In the genomic region with DNA sequence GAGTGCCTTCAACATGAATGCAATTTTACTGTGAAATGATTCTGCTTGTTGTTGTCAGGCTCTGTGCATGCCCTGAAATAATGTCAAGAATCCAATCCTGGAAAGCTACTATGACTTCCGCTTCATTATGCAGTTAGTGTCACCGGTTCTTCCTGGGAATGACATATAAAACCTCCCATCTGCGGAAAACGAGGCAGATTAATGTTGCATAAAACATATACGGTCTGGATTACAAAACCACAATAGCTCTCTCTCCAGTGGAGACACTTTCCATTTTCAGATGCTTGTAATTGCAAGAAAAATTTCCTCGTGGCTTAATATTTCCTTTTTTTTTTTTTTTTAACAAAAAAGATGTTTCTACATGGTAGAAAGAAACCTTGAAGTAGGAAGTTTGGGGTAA, we compare ENCODE assay signal across 32 mouse cellular contexts.
A peak's percentile ranks its signal among the peaks of the same experiment; 100 is the strongest.
DNase-seq lines count a peak whose midpoint lies in the region; ATAC-seq and TF ChIP-seq lines count a peak whose summit lies in the region.
"Had no signal": no experiment of that assay in that cellular context is flagged by ENCODE, and none has a peak within 500 bp of the region (broad histone marks: within the 10 kb centered on the region; RNA-seq: fewer than 3 reads in every experiment).

No protein-coding gene starts in this region.

- no peak overlapping the region for H3K27ac ChIP-seq in hindbrain, embryonic 11.5 days (ENCODE audit: low read depth, low read length)
- no peak overlapping the region for H3K27ac ChIP-seq in hindbrain, embryonic 10.5 days
- H3K27ac ChIP-seq in kidney, embryonic 16.5 days (ENCODE audit: low read length), result no peak overlapping the region
- H3K27ac ChIP-seq: embryonic facial prominence, embryonic 10.5 days; embryonic facial prominence, embryonic 15.5 days; forebrain, embryonic 12.5 days; heart, embryonic 13.5 days; intestine, embryonic 15.5 days; liver, embryonic 14.5 days; macrophage; neural tube, embryonic 12.5 days; stomach, embryonic 15.5 days had no signal

- no peak overlapping the region for H3K4me3 ChIP-seq in hindbrain, embryonic 11.5 days (ENCODE audit: low read depth, low read length)
- H3K4me3 ChIP-seq in hindbrain, embryonic 10.5 days, result no peak overlapping the region
- H3K4me3 ChIP-seq in kidney, embryonic 16.5 days (ENCODE audit: low read length), result no peak overlapping the region
- H3K4me3 ChIP-seq: embryonic facial prominence, embryonic 10.5 days; embryonic facial prominence, embryonic 15.5 days; forebrain, embryonic 12.5 days; heart, embryonic 13.5 days; intestine, embryonic 15.5 days; neural tube, embryonic 12.5 days; stomach, embryonic 15.5 days had no signal

- H3K27me3 ChIP-seq in hindbrain, embryonic 11.5 days (ENCODE audit: control insufficient read depth, insufficient read depth, low read length), result no peaks in the 10 kb centered on the region
- no peaks in the 10 kb centered on the region for H3K27me3 ChIP-seq in hindbrain, embryonic 10.5 days (ENCODE audit: insufficient read depth, poor library complexity, severe bottlenecking)
- no peaks in the 10 kb centered on the region for H3K27me3 ChIP-seq in kidney, embryonic 16.5 days (ENCODE audit: insufficient read depth, low read length)
- H3K27me3 ChIP-seq: CH12.LX; embryonic facial prominence, embryonic 15.5 days; forebrain, embryonic 12.5 days; heart, embryonic 13.5 days; intestine, embryonic 15.5 days; neural tube, embryonic 12.5 days; stomach, embryonic 15.5 days had no signal

- WGBS in hindbrain, embryonic 11.5 days, result 78% methylated on average over 6 of the region's 6 CpGs
- WGBS in hindbrain, embryonic 10.5 days, result 82% methylated on average over 6 of the region's 6 CpGs
- 28% methylated on average over 6 of the region's 6 CpGs for WGBS in kidney, embryonic 16.5 days

- no peak overlapping the region for H3K9ac ChIP-seq in hindbrain, embryonic 11.5 days (ENCODE audit: low read depth, low read length)
- H3K9ac ChIP-seq in kidney, embryonic 16.5 days (replicated peaks; ENCODE audit: low read length), result no peak overlapping the region
- H3K9ac ChIP-seq: embryonic facial prominence, embryonic 15.5 days; forebrain, embryonic 12.5 days; forebrain, postnatal 0 days; heart, embryonic 13.5 days; intestine, embryonic 15.5 days; liver, embryonic 14.5 days; neural tube, embryonic 12.5 days; stomach, embryonic 15.5 days had no signal

- 0 out of 2 replicates have a peak, but pooled peaks have one; percentile 8 for ATAC-seq in hindbrain, embryonic 11.5 days (ENCODE audit: low FRiP score)
- ATAC-seq in kidney, embryonic 16.5 days (ENCODE audit: low FRiP score, low TSS enrichment), result peak; percentile 27; the same call in 1 of the 2 replicates
- peak; percentile 54 for ATAC-seq in megakaryocyte progenitor cell, adult 5-6 weeks (replicated peaks; ENCODE audit: poor library complexity)
- ATAC-seq: activated CD4-positive, CD25-positive, alpha-beta regulatory T cell, adult 4 months; forebrain, postnatal 0 days; intestine, embryonic 15.5 days; midbrain, embryonic 16.5 days had no signal

- no peaks in the 10 kb centered on the region for H3K4me1 ChIP-seq in hindbrain, embryonic 11.5 days (replicated peaks; ENCODE audit: control insufficient read depth, insufficient read depth, low read length)
- H3K4me1 ChIP-seq in hindbrain, embryonic 10.5 days (replicated peaks), result peaks cover 13% of the 10 kb centered on the region
- H3K4me1 ChIP-seq in kidney, embryonic 16.5 days (ENCODE audit: insufficient read depth, low read length), result peaks cover 8% of the 10 kb centered on the region
- H3K4me1 ChIP-seq: embryonic facial prominence, embryonic 15.5 days; heart, embryonic 13.5 days; intestine, embryonic 15.5 days; stomach, embryonic 15.5 days had no signal

- no peak for DNase-seq in hindbrain, embryonic 11.5 days (ENCODE audit: low spot score)
- DNase-seq in hindbrain, embryonic 10.5 days (ENCODE audit: low spot score), result no peak
- DNase-seq in kidney, postnatal 36 days, result no peak
- peak; percentile 39 for DNase-seq in brain, embryonic 14.5 days (ENCODE audit: low read depth)
- no peak for DNase-seq in thymus, postnatal 36 days
- no peak for DNase-seq in urinary bladder, adult 18-20 months (ENCODE audit: low spot score in 2 of 2)
- DNase-seq: adrenal gland, adult 2 months; adrenal gland, postnatal 36 days; cerebellum, adult 8-10 months; cerebellum, postnatal 25 days; forebrain, postnatal 0 days; heart, postnatal 10 days; layer of hippocampus, postnatal 36 days; liver; lung, adult 2 months; lung, postnatal 10 days; right cerebral cortex, postnatal 25 days had no signal

- H3K4me2 ChIP-seq in hindbrain, embryonic 11.5 days (replicated peaks; ENCODE audit: low read depth, low read length), result no peak overlapping the region
- no peak overlapping the region for H3K4me2 ChIP-seq in kidney, embryonic 16.5 days (replicated peaks; ENCODE audit: low read depth, low read length)
- H3K4me2 ChIP-seq: embryonic facial prominence, embryonic 15.5 days; forebrain, embryonic 12.5 days; heart, embryonic 13.5 days; intestine, embryonic 15.5 days; midbrain, embryonic 11.5 days; neural tube, embryonic 12.5 days; stomach, embryonic 15.5 days had no signal

- no peaks in the 10 kb centered on the region for H3K36me3 ChIP-seq in hindbrain, embryonic 11.5 days (ENCODE audit: control insufficient read depth, insufficient read depth, low read length)
- no peaks in the 10 kb centered on the region for H3K36me3 ChIP-seq in hindbrain, embryonic 10.5 days
- no peaks in the 10 kb centered on the region for H3K36me3 ChIP-seq in kidney, embryonic 16.5 days (ENCODE audit: insufficient read depth, low read length)
- H3K36me3 ChIP-seq: embryonic facial prominence, embryonic 10.5 days; embryonic facial prominence, embryonic 15.5 days; forebrain, embryonic 12.5 days; heart, embryonic 13.5 days; intestine, embryonic 15.5 days; neural tube, embryonic 12.5 days; stomach, embryonic 15.5 days had no signal

- no peak for TF ChIP-seq POLR2A in brain, embryonic 14.5 days (IDR thresholded peaks at IDR 0.05; ENCODE audit: borderline replicate concordance, extremely low read depth, insufficient read depth, insufficient read length, poor library complexity, severe bottlenecking)

- TF ChIP-seq CTCF in brain, embryonic 14.5 days (IDR thresholded peaks at IDR 0.05; ENCODE audit: borderline replicate concordance, extremely low read depth, insufficient read depth, insufficient read length), result no peak

- no peaks in the 10 kb centered on the region for H3K9me3 ChIP-seq in hindbrain, embryonic 11.5 days (ENCODE audit: control insufficient read depth, low read length)
- H3K9me3 ChIP-seq in hindbrain, embryonic 10.5 days, result no peaks in the 10 kb centered on the region
- no peaks in the 10 kb centered on the region for H3K9me3 ChIP-seq in kidney, embryonic 16.5 days (ENCODE audit: low read length)
- H3K9me3 ChIP-seq: embryonic facial prominence, embryonic 10.5 days; embryonic facial prominence, embryonic 15.5 days; forebrain, embryonic 12.5 days; heart, embryonic 13.5 days; intestine, embryonic 15.5 days; neural tube, embryonic 12.5 days; stomach, embryonic 15.5 days had no signal
